Mouse (Mus musculus): Measurements from ENCODE around the gene Gm17631.
"Not testable (repeated sequence)": the region's sequence is repeated elsewhere in the genome, so short reads cannot be mapped to it uniquely, and the experiment has no call there.

Gene Gm17631

GRCm38 (mm10) chr6:129862349-129862748, at the start of gene Gm17631:
Gene Gm17631 (plus strand): TSS chr6:129862649.
- in situ Hi-C loops (cut with MseI, MboI): not testable (repeated sequence)

GRCm38 (mm10) chr6:129817731-129818130, 44.7 kb upstream of the Gm17631 start:
- in situ Hi-C loops (cut with MseI, MboI): no loop called here

GRCm38 (mm10) chr6:129824004-129824403, 38.4 kb upstream of the Gm17631 start:
- in situ Hi-C loops (cut with MseI, MboI): no loop called here

- in situ Hi-C loops (cut with MseI, MboI): no loop called here
These were observed 36.9 kb upstream of the Gm17631 start for GRCm38 (mm10) chr6:129825559-129825958.

GRCm38 (mm10) chr6:129876549-129876948, 14.1 kb downstream of the Gm17631 start, which contains the start of gene Klra17:
Gene Klra17 (minus strand): TSS chr6:129876672.
- in situ Hi-C loops (cut with MseI, MboI): no loop called here

GRCm38 (mm10) chr6:129882525-129882924, 20.1 kb downstream of the Gm17631 start:
- in situ Hi-C loops (cut with MseI, MboI): no loop called here
